In genomic region chr13:51323058-51323715, GRCm38 (mm10) we compare ENCODE assay signal across 31 mouse cellular contexts.
DNase-seq lines count a peak whose midpoint lies in the region; ATAC-seq and TF ChIP-seq lines count a peak whose summit lies in the region.
"Had no signal": no experiment of that assay in that cellular context is flagged by ENCODE, and none has a peak within 500 bp of the region (broad histone marks: within the 10 kb centered on the region; RNA-seq: fewer than 3 reads in every experiment).

No protein-coding gene starts in this region.

- no peak for TF ChIP-seq RAD21 in CH12.LX (IDR thresholded peaks at IDR 0.05; ENCODE audit: low read depth, low read length)

- peak; percentile 91 for DNase-seq in heart, adult 11 months
- no peak for DNase-seq in heart, embryonic 10.5 days (ENCODE audit: low spot score)
- no peak for DNase-seq in CH12.LX (ENCODE audit: extremely low read depth)
- no peak for DNase-seq in spleen, postnatal 10 days (ENCODE audit: low spot score in 2 of 2)
- DNase-seq: adrenal gland, adult 2 months; adrenal gland, postnatal 36 days; cerebellum, adult 2 months; cerebellum, postnatal 14 days; embryo, embryonic 11 days; heart, postnatal 36 days; kidney, adult 8-10 months; kidney, postnatal 14 days; layer of hippocampus, adult 9-11 months; liver; lung, postnatal 4 days; thymus, postnatal 14 days had no signal

- peak; percentile 76 for ATAC-seq in granulocyte monocyte progenitor cell, adult 5-6 weeks (replicated peaks; ENCODE audit: poor library complexity, severe bottlenecking)
- peak; percentile 69 for ATAC-seq in megakaryocyte progenitor cell, adult 5-6 weeks (replicated peaks; ENCODE audit: poor library complexity)
- no peak for ATAC-seq in monocyte, adult 5-6 weeks (replicated peaks; ENCODE audit: insufficient number of reproducible peaks, low FRiP score, low TSS enrichment, poor library complexity, severe bottlenecking)
- ATAC-seq: activated CD4-positive, CD25-positive, alpha-beta regulatory T cell, adult 4 months; forebrain, embryonic 16.5 days; intestine, embryonic 16.5 days; midbrain, embryonic 16.5 days had no signal

- peaks cover 9% of the 10 kb centered on the region for H3K4me1 ChIP-seq in heart, embryonic 10.5 days
- peaks cover 30 to 58% of the 10 kb centered on the region in 2 experiments for H3K4me1 ChIP-seq in CH12.LX (ENCODE audit: control insufficient read depth in 1 of 2, insufficient read depth in 2 of 2)
- H3K4me1 ChIP-seq: liver, embryonic 15.5 days had no signal

- 0 out of 2 replicates have a peak, but pooled peaks have one; percentile 6 for TF ChIP-seq EP300 in CH12.LX (IDR thresholded peaks at IDR 0.05; ENCODE audit: low read length)

- TF ChIP-seq CTCF in CH12.LX (conservative IDR thresholded peaks at IDR 0.05 in 1 of 2, IDR thresholded peaks at IDR 0.05 in 1 of 2; ENCODE audit: low read depth in 2 of 2, low read length in 2 of 2) = no peak

- in situ Hi-C loops in CH12.LX (cut with MboI; ENCODE audit: low pct_ligation_motif_present, low pct_unique_long_range_greater_than_20kb, low sequenced_read_pairs) = loop anchor here (5.0 to 25.0 kb wide), 3 partner anchors 48 to 386 kb away; no protein-coding TSS in a partner anchor

- H3K79me2 ChIP-seq in CH12.LX (replicated peaks; ENCODE audit: control insufficient read depth, extremely low read depth, insufficient read depth, poor library complexity, severe bottlenecking) = no peaks in the 10 kb centered on the region

- no peak overlapping the region for H3K4me3 ChIP-seq in heart, embryonic 10.5 days
- no peak overlapping the region for H3K4me3 ChIP-seq in CH12.LX (replicated peaks in 1 of 3; ENCODE audit: low read depth in 2 of 3, low read length in 2 of 3, poor library complexity in 1 of 3)
- H3K4me3 ChIP-seq: embryonic facial prominence, embryonic 13.5 days; erythroblast, embryonic 14.5 days; hindbrain, embryonic 13.5 days; liver, embryonic 15.5 days; myocyte; neural tube, embryonic 13.5 days had no signal

- H3K27ac ChIP-seq in heart, embryonic 10.5 days = no peak overlapping the region
- H3K27ac ChIP-seq in CH12.LX (ENCODE audit: insufficient read depth, low read depth) = no peak overlapping the region
- H3K27ac ChIP-seq: embryonic facial prominence, embryonic 13.5 days; hindbrain, embryonic 13.5 days; liver, embryonic 15.5 days; neural tube, embryonic 13.5 days had no signal

- H3K36me3 ChIP-seq in heart, embryonic 10.5 days = no peaks in the 10 kb centered on the region
- no peaks in the 10 kb centered on the region for H3K36me3 ChIP-seq in CH12.LX (replicated peaks in 1 of 2; ENCODE audit: control insufficient read depth in 1 of 2, insufficient read depth in 1 of 2, low read length in 1 of 2)
- H3K36me3 ChIP-seq: embryonic facial prominence, embryonic 13.5 days; hindbrain, embryonic 13.5 days; liver, embryonic 15.5 days; neural tube, embryonic 13.5 days had no signal

- no peak for TF ChIP-seq POLR2A in CH12.LX (IDR thresholded peaks at IDR 0.05; ENCODE audit: low read depth, low read length)

- WGBS in heart, embryonic 10.5 days = 70% methylated on average over 7 of the region's 7 CpGs

- H3K27me3 ChIP-seq in heart, embryonic 10.5 days (ENCODE audit: insufficient read depth, poor library complexity, severe bottlenecking) = no peaks in the 10 kb centered on the region
- no peaks in the 10 kb centered on the region for H3K27me3 ChIP-seq in CH12.LX (replicated peaks)
- H3K27me3 ChIP-seq: embryonic facial prominence, embryonic 13.5 days; hindbrain, embryonic 13.5 days; liver, embryonic 15.5 days; neural tube, embryonic 13.5 days had no signal

- H3K4me2 ChIP-seq in CH12.LX (ENCODE audit: insufficient read depth, low read depth, poor library complexity, severe bottlenecking) = no peak overlapping the region
- H3K4me2 ChIP-seq: embryonic facial prominence, embryonic 13.5 days; heart, embryonic 11.5 days; hindbrain, embryonic 13.5 days; liver, embryonic 15.5 days; midbrain, embryonic 11.5 days; neural tube, embryonic 13.5 days had no signal

- H3K9me3 ChIP-seq in heart, embryonic 10.5 days = no peaks in the 10 kb centered on the region
- H3K9me3 ChIP-seq in CH12.LX (replicated peaks; ENCODE audit: low read length) = no peaks in the 10 kb centered on the region
- H3K9me3 ChIP-seq: embryonic facial prominence, embryonic 13.5 days; hindbrain, embryonic 13.5 days; liver, embryonic 15.5 days; neural tube, embryonic 13.5 days had no signal

- no peak overlapping the region for H3K9ac ChIP-seq in CH12.LX (ENCODE audit: insufficient read depth, low read depth)
- H3K9ac ChIP-seq: embryonic facial prominence, embryonic 13.5 days; hindbrain, embryonic 13.5 days; liver, embryonic 15.5 days; neural tube, embryonic 13.5 days had no signal

- dilution Hi-C loops in CH12.LX (cut with MboI; ENCODE audit: extremely low pct_ligation_motif_present, extremely low pct_unique_long_range_greater_than_20kb, low sequenced_read_pairs) = no loop called here

TF ChIP-seq in CH12.LX, 34 proteins besides CTCF, POLR2A, EP300 and RAD21:
- TF ChIP-seq KAT2A (IDR thresholded peaks at IDR 0.05; ENCODE audit: insufficient replicate concordance, low read length) = no peak
- no peak for TF ChIP-seq SMC3 (IDR thresholded peaks at IDR 0.05; ENCODE audit: low read depth, low read length)
- no peak for TF ChIP-seq MAZ (IDR thresholded peaks at IDR 0.05; ENCODE audit: low read depth, low read length)
- TF ChIP-seq GABPA (IDR thresholded peaks at IDR 0.05; ENCODE audit: insufficient replicate concordance, low read depth, low read length) = no peak
- no peak for TF ChIP-seq NELFE (IDR thresholded peaks at IDR 0.05; ENCODE audit: low read depth, low read length)
- no peak for TF ChIP-seq ZC3H11A (IDR thresholded peaks at IDR 0.05; ENCODE audit: low read depth, low read length)
- no peak for TF ChIP-seq MEF2A (IDR thresholded peaks at IDR 0.05; ENCODE audit: borderline replicate concordance, low read depth, low read length)
- TF ChIP-seq SIN3A (IDR thresholded peaks at IDR 0.05; ENCODE audit: low read length) = no peak
- TF ChIP-seq MYC (IDR thresholded peaks at IDR 0.05; ENCODE audit: low read depth, low read length) = no peak
- TF ChIP-seq MAX (IDR thresholded peaks at IDR 0.05; ENCODE audit: low read length) = no peak
- TF ChIP-seq CHD1 (IDR thresholded peaks at IDR 0.05; ENCODE audit: low read depth, low read length) = no peak
- no peak for TF ChIP-seq POLR2AphosphoS2 (IDR thresholded peaks at IDR 0.05; ENCODE audit: low read depth, low read length)
- no peak for TF ChIP-seq PAX5 (IDR thresholded peaks at IDR 0.05; ENCODE audit: low read length)
- TF ChIP-seq E2F4 (IDR thresholded peaks at IDR 0.05; ENCODE audit: insufficient replicate concordance, low read depth, low read length) = no peak
